Mouse (Mus musculus): ENCODE measurements at regions not wholly inside any gene's neighbourhood (a gene's known extent, or its start where the extent isn't known, plus 50 kb on each side); places are given as distances from the start of the nearest gene placed in this dataset.

- TF ChIP-seq POLR2A (IDR thresholded peaks at IDR 0.05; ENCODE audit: borderline replicate concordance, insufficient read depth, low read length) (no peak), CTCF (IDR thresholded peaks at IDR 0.05; ENCODE audit: borderline replicate concordance, insufficient read depth, low read depth, low read length) (no peak)
Measured at GRCm38 (mm10) chr13:60330475-60331258, 153.5 kb upstream of the Gas1 start.

Data from cerebellum, adult 2 months (tissue).